Mouse (Mus musculus) forebrain, embryonic 15.5 days (tissue): ENCODE measurements at regions not wholly inside any gene's neighbourhood (a gene's known extent, or its start where the extent isn't known, plus 50 kb on each side); places are given as distances from the start of the nearest gene placed in this dataset.

Experiments used
- ATAC-seq: fragments of 200-750 bp; cut with Nextera tagmentation; replicated peaks from 2 replicates; pipeline ENCODE4 v1.8.0; 2017; ENCODE audit warnings: mild to moderate bottlenecking, moderate TSS enrichment, moderate library complexity
- H3K27ac ChIP-seq: fragments of 300-500 bp; sonication (generic); replicated peaks from 2 replicates; pipeline ENCODE4 v1.5.1; 2015; ENCODE audit warnings: mild to moderate bottlenecking, inconsistent platforms
- H3K27me3 ChIP-seq: fragments of 300-500 bp; sonication (generic); 2 replicates; pipeline ENCODE4 v1.6.1; 2015; ENCODE audit warnings: inconsistent platforms
- H3K36me3 ChIP-seq: fragments of 300-500 bp; sonication (generic); 2 replicates; pipeline ENCODE4 v1.6.1; 2015; ENCODE audit warnings: mild to moderate bottlenecking, inconsistent platforms
- H3K4me1 ChIP-seq: fragments of 300-500 bp; sonication (generic); 2 replicates; pipeline ENCODE4 v1.6.1; 2015; ENCODE audit warnings: inconsistent platforms
- H3K4me2 ChIP-seq: fragments of 300-500 bp; sonication (generic); replicated peaks from 2 replicates; pipeline ENCODE4 v1.6.1; 2015; ENCODE audit warnings: mild to moderate bottlenecking, inconsistent platforms
- H3K4me3 ChIP-seq: fragments of 300-500 bp; sonication (generic); 2 replicates; pipeline ENCODE4 v1.5.1; 2015; ENCODE audit warnings: mild to moderate bottlenecking, inconsistent platforms
- H3K9ac ChIP-seq: fragments of 300-500 bp; sonication (generic); replicated peaks from 2 replicates; pipeline ENCODE4 v1.6.1; 2015; ENCODE audit warnings: mild to moderate bottlenecking, inconsistent platforms
- H3K9me3 ChIP-seq: fragments of 300-500 bp; sonication (generic); 2 replicates; pipeline ENCODE4 v1.6.1; 2016; ENCODE audit warnings: inconsistent platforms
- WGBS: fragments of 180-500 bp; shearing (Covaris S2); methylation state at CpG from one replicate; pipeline ENCODE4 v1.1.7; 2015; ENCODE audit warnings: mixed read lengths; 5-methylcytosine and 5-hydroxymethylcytosine counted together

DNA sequence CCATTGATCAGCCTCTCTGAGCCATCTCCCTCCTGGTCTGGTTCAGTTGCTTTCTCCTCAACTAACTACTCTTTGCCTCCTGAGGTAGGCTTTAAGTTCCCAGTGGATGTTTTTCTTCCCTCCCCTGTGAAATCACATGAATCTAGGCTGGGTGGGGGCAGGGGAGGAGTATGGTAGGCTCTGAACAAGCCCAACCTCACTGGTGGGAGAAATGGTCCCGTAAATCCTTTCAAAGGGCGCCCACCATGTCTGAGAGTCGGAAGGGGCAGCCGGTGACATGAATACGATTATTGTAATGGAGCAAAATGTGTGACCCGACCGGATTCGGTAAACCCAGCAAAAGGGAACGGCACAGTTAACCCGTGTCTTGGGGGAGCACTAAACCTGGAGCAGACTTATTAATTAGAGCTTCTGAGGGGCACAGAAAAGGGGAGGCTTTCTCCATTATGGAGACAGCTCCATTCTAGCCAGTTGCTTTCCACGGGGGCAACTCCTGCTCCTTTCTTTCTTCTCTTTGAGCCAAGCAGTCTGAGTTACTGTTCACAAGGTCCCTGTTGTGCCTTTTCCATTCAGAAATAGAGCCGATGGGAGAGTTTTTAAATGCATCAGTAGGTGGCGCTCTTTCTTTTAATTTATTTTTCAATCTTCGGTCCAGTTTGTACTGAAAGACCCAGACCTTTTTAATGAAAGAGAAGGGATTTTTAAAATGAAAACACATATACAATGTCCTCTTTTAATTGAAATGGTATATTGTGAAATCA, 730.8 kb downstream of the Egfem1 start:
- H3K27me3 ChIP-seq = no peaks in the 10 kb centered on the region
- H3K9ac ChIP-seq = 0 out of 2 replicates have a peak overlapping the region, but pooled peaks have one; percentile 1
- 31% methylated on average over 14 of the region's 14 CpGs for WGBS
- H3K4me3 ChIP-seq = peak overlapping the region; percentile 19
- H3K4me2 ChIP-seq = peak overlapping the region; percentile 32
- no peaks in the 10 kb centered on the region for H3K36me3 ChIP-seq
- peaks cover 5% of the 10 kb centered on the region; the same call in 1 of the 2 replicates for H3K4me1 ChIP-seq
- no peak overlapping the region for H3K27ac ChIP-seq
- H3K9me3 ChIP-seq = no peaks in the 10 kb centered on the region
- peak; percentile 86 for ATAC-seq

DNA sequence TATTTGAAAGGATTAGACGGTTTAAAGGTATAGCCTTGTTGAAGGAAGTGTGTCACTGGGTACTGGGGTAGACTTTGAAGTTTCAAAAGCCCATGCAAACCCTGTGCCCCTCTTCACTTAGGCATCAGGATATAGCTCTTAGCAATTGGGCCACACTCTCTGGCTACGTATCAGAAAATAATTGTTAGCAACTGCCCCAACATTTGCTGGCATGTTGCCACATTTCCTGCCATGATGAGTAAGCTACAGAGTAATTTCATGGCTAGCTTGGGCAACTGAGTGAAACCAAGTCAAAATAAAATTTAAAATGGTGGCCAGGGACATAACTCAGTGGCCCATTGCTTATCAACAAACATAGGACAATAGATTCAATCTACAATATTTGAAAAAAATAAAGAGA, 724.2 kb downstream of the Egfem1 start:
- 75% methylated on average over 2 of the region's 2 CpGs for WGBS
- H3K4me1 ChIP-seq = no peaks in the 10 kb centered on the region

DNA sequence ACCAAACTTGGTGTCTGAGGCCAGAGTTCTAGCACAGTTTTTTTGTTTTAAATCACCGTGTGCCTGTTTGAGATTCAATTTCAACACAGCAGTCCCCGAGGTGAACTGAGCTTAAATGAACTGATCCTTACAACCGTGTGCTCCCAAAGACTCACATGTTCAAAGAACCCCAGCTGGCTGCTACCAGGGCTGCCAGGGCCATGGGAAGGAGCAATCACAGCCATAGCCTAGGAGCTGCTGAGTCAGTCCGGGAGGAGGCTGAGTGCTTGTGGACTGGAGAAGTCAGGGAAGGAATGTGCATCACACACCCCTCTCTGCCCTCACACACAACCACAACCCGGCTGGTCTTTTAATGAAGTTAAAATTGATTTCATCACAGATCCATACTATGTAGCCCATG, 721.6 kb downstream of the Egfem1 start:
- Histone ChIP-seq H3K36me3 (no peaks in the 10 kb centered on the region), H3K27me3 (no peaks in the 10 kb centered on the region), H3K9me3 (no peaks in the 10 kb centered on the region), H3K9ac (no peak overlapping the region), H3K4me2 (no peak overlapping the region), H3K27ac (no peak overlapping the region), H3K4me1 (no peaks in the 10 kb centered on the region), H3K4me3 (no peak overlapping the region)
- WGBS = 48% methylated on average over 5 of the region's 5 CpGs
- no peak for ATAC-seq

More for the DNA sequence above, 724.2 kb downstream of the Egfem1 start:
- H3K4me2 ChIP-seq = no peak overlapping the region
- no peaks in the 10 kb centered on the region for H3K27me3 ChIP-seq
- no peak overlapping the region for H3K27ac ChIP-seq
- no peak overlapping the region for H3K4me3 ChIP-seq
- no peak overlapping the region for H3K9ac ChIP-seq
- H3K9me3 ChIP-seq = no peaks in the 10 kb centered on the region
- no peaks in the 10 kb centered on the region for H3K36me3 ChIP-seq
- ATAC-seq = no peak

DNA sequence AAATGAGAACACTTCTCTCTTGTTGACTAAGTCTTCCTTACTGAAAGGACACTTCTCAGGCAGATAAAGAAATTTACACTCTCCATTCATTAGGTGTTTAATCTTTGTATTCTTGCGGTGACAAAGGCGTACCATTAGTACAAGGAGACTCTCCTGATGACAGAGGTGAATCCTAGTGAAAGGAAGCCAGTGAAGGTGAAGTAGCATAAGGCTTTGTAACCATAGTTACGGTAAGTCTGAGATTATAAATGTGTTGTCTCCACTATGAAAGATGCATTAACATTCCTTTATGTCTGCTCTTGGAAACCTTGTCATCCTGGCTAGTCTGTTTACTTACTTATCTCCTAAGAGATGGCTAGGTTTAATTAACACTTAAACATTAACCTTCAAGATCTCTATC, 719.3 kb downstream of the Egfem1 start:
- Histone ChIP-seq H3K27ac (no peak overlapping the region), H3K36me3 (no peaks in the 10 kb centered on the region), H3K4me2 (no peak overlapping the region), H3K4me1 (no peaks in the 10 kb centered on the region), H3K9ac (no peak overlapping the region), H3K4me3 (no peak overlapping the region), H3K27me3 (no peaks in the 10 kb centered on the region), H3K9me3 (no peaks in the 10 kb centered on the region)
- WGBS = 71% methylated on average over 3 of the region's 3 CpGs
- no peak for ATAC-seq

DNA sequence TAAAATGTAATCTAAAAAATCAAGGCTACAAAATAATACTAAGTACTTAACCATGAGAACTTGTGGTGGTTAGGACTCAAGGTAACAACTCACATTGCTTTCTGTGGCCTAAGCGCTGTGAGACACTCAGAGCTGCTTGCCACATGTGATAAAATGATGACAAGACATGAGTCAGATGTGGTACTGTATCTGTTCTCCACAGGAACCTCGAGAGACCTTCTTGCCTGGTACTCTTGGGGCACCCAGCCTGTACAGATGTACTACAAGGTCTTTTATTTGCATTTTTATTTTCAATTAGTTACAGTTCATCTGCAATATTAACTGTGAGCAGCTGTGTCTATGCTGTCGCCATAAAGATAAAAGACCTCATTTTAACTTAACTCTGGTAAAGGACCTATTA, 692.5 kb downstream of the Egfem1 start:
- no peak for ATAC-seq
- no peaks in the 10 kb centered on the region for H3K36me3 ChIP-seq
- no peak overlapping the region for H3K4me3 ChIP-seq
- H3K9ac ChIP-seq = no peak overlapping the region
- no peaks in the 10 kb centered on the region for H3K4me1 ChIP-seq
- H3K27me3 ChIP-seq = no peaks in the 10 kb centered on the region
- WGBS = 80% methylated on average over 3 of the region's 3 CpGs
- H3K27ac ChIP-seq = no peak overlapping the region
- no peak overlapping the region for H3K4me2 ChIP-seq
- H3K9me3 ChIP-seq = no peaks in the 10 kb centered on the region

DNA sequence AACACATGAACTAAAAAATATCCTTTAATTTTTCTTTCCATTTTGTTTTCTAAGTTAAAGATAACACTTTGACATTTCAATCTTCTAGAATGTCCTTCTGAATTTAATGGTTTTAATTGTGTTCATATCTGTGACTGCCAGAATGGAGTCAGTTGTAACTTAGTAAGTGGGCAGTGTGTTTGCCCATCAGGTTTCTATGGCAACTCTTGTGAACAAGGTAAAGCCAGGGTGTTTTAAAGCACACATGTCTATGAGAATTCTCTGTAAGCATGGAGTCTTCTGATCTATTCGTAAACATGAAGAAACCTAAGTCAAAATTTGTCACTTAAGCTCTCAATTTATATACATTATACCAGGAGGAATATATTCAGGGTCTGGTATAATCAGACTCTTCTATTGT, 689.4 kb downstream of the Egfem1 start:
- Histone ChIP-seq H3K4me2 (no peak overlapping the region), H3K27ac (no peak overlapping the region), H3K36me3 (no peaks in the 10 kb centered on the region), H3K4me1 (no peaks in the 10 kb centered on the region), H3K4me3 (no peak overlapping the region), H3K9ac (no peak overlapping the region), H3K9me3 (no peaks in the 10 kb centered on the region), H3K27me3 (no peaks in the 10 kb centered on the region)
- ATAC-seq = no peak
- 93% methylated on average over 1 of the region's 1 CpGs for WGBS

DNA sequence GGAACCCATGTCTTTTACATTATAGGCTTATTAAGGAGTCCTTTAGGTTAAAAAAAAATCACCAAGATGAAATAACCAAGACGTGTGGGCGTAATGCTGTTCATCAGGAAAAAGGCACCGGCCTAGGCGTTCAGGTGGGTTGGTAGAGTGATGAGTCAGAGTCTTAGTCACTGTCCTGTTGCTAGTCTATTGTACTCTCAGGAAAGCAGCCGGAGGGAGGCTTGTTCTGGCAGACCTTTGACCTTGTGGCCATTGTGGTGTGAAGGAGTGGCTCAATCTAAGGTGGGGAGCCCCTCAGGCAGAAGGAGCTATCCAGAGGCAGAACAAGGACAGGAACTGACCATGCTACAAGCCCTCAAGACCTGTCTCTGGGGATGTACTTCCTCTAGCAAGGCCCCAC, 686.8 kb downstream of the Egfem1 start:
- no peaks in the 10 kb centered on the region for H3K9me3 ChIP-seq
- H3K36me3 ChIP-seq = no peaks in the 10 kb centered on the region
- no peaks in the 10 kb centered on the region for H3K4me1 ChIP-seq
- no peak for ATAC-seq
- 80% methylated on average over 5 of the region's 5 CpGs for WGBS
- no peak overlapping the region for H3K4me3 ChIP-seq
- no peak overlapping the region for H3K9ac ChIP-seq
- no peaks in the 10 kb centered on the region for H3K27me3 ChIP-seq
- no peak overlapping the region for H3K4me2 ChIP-seq
- no peak overlapping the region for H3K27ac ChIP-seq

DNA sequence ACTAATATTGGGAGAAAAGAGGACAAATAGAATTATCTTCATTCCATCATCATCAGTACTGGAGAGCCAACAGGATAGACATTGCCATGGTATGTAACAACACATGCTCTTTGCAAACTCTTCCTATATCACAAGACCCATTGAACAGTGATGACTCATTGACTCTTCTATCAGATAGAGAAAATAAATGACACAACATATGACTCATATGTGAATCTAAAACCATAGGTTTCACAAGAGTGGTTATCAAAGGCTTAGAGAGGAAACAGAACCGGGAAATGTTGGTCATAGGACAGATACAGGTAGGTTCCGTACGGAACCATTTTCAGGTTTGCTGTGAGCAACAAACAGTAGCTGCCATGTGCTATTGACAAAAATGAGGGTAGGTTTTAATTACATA, 682.2 kb downstream of the Egfem1 start:
- Histone ChIP-seq H3K4me2 (no peak overlapping the region), H3K9me3 (no peaks in the 10 kb centered on the region), H3K4me3 (no peak overlapping the region), H3K4me1 (no peaks in the 10 kb centered on the region), H3K27ac (no peak overlapping the region), H3K36me3 (no peaks in the 10 kb centered on the region), H3K9ac (no peak overlapping the region), H3K27me3 (no peaks in the 10 kb centered on the region)
- WGBS = 96% methylated on average over 3 of the region's 3 CpGs
- no peak for ATAC-seq

DNA sequence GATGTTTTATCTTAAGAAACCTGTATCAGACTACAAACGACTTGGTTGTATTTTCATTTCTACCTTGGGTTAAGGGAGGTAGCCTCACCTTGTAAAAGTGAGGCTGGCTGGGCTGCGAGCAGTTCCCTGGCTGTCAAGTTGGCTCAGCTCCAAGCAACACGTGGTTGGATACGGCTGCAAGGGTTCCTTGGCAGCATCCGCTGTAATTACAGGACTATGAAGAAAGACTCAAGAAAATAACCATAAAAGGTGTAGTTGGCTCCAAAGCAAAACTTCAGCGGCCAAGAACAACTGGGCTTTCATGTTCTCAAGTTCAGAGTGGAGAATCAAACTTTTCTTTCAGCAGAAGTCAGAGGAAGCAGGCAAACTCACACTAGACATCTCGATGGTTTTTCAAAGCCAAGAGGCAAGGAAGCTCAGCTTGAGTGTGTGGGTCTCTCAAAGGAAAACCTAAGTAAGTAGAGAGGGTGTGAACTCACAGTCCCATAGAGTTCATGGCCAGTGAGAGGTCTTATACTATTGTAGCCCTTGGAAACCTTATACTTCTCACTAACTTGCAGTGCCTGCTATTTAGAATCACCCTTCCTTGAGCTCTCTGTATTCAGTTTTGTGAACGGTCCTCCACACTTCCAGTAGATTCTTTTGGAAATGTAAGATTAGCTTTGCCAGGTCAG, 676.1 kb downstream of the Egfem1 start:
- H3K27me3 ChIP-seq = no peaks in the 10 kb centered on the region
- no peak overlapping the region for H3K9ac ChIP-seq
- H3K4me2 ChIP-seq = no peak overlapping the region
- ATAC-seq = no peak
- no peak overlapping the region for H3K27ac ChIP-seq
- 45% methylated on average over 8 of the region's 8 CpGs for WGBS
- H3K4me1 ChIP-seq = 0 out of 2 replicates have a peak, but pooled peaks cover 5% of the 10 kb centered on the region
- H3K9me3 ChIP-seq = no peaks in the 10 kb centered on the region
- H3K36me3 ChIP-seq = no peaks in the 10 kb centered on the region
- no peak overlapping the region for H3K4me3 ChIP-seq
